Mouse (Mus musculus) left cerebral cortex, adult 2 months (tissue): Measurements from ENCODE around the gene Eif2d. TPM values are rescaled to one million over a fixed set of nuclear protein-coding genes. Genes with fewer than 3 reads are reported as not detected.

Source experiments
- DNase-seq, 2 experiments: peaks; one replicate each; pipeline ENCODE4 v3.0.0; 2021 to 2022; ENCODE audit warnings: low spot score in 2 of 2, mixed read lengths in 1 of 2; ENCODE audit errors: extremely low spot score in 1 of 2
- H3K27ac ChIP-seq: fragments of 200-600 bp; 2 replicates; pipeline ENCODE4 v1.8.1; 2022
- H3K4me3 ChIP-seq: fragments of 200-600 bp; 2 replicates; pipeline ENCODE4 v1.8.1; 2022
- CTCF ChIP-seq: fragments of 200-600 bp; IDR thresholded peaks from 2 replicates; pipeline ENCODE4 v1.8.1; 2022; ENCODE audit warnings: antibody characterized with exemption, mild to moderate bottlenecking, moderate library complexity
- intact Hi-C: fragments of 180-260 bp; cut with DNase I; formaldehyde crosslinking; loops from one replicate; pipeline ENCODE4 v1.15.1; 2025
- total RNA-seq, 2 experiments: library from RNA; stranded (reverse); gene quantifications; 2 replicates each; pipeline ENCODE4 v1.2.3; 2021

Eif2d gene
- total RNA-seq, 2 experiments from 2014 or later = 38.2 to 42.1 TPM

GRCm38 (mm10) chr1:131175819-131176218 is 22.8 kb downstream of the Eif2d start:
- TF ChIP-seq CTCF = no peak
- no peak for DNase-seq
- Histone ChIP-seq H3K4me3 (no peak overlapping the region), H3K27ac (no peak overlapping the region)
- intact Hi-C loops = no loop called here

- no peak overlapping the region for H3K4me3 ChIP-seq
- H3K27ac ChIP-seq = no peak overlapping the region
- no peak for TF ChIP-seq CTCF
- intact Hi-C loops = no loop called here
- DNase-seq = no peak
Observed at GRCm38 (mm10) chr1:131177249-131177648, 24.3 kb downstream of the Eif2d start.

GRCm38 (mm10) chr1:131178083-131178482 is 25.1 kb downstream of the Eif2d start:
- intact Hi-C loops = no loop called here
- Histone ChIP-seq H3K4me3 (no peak overlapping the region), H3K27ac (no peak overlapping the region)
- no peak for DNase-seq
- no peak for TF ChIP-seq CTCF

GRCm38 (mm10) chr1:131180386-131180785 is 27.4 kb downstream of the Eif2d start:
- intact Hi-C loops = loop anchor here (5.0 kb wide), 1 partner anchor 82 kb away; no protein-coding TSS in a partner anchor

GRCm38 (mm10) chr1:131181642-131182527 is 28.9 kb downstream of the Eif2d start:
- peak; percentile 92 for TF ChIP-seq CTCF
- DNase-seq = peak; percentile 71 to 75
- Histone ChIP-seq H3K4me3 (no peak overlapping the region), H3K27ac (no peak overlapping the region)
- intact Hi-C loops = loop anchor here (1.0 to 5.0 kb wide), 2 partner anchors 64 to 80 kb away; no protein-coding TSS in a partner anchor

More at GRCm38 (mm10) chr1:131180386-131180785, 27.4 kb downstream of the Eif2d start:
- no peak overlapping the region for H3K27ac ChIP-seq
- H3K4me3 ChIP-seq = no peak overlapping the region
- no peak for DNase-seq
- TF ChIP-seq CTCF = no peak

GRCm38 (mm10) chr1:131183201-131183600 is 30.2 kb downstream of the Eif2d start:
- Histone ChIP-seq H3K27ac (no peak overlapping the region), H3K4me3 (no peak overlapping the region)
- DNase-seq = no peak
- intact Hi-C loops = loop anchor here (5.0 kb wide), 1 partner anchor 79 kb away; no protein-coding TSS in a partner anchor
- TF ChIP-seq CTCF = no peak

- Histone ChIP-seq H3K27ac (peak overlapping the region; percentile 44), H3K4me3 (no peak overlapping the region)
- intact Hi-C loops = loop anchor here (5.0 kb wide), 1 partner anchor 78 kb away; no protein-coding TSS in a partner anchor
- no peak for DNase-seq
- TF ChIP-seq CTCF = no peak
Observed at GRCm38 (mm10) chr1:131184253-131184955, 31.4 kb downstream of the Eif2d start.

GRCm38 (mm10) chr1:131184956-131185660 is 32.1 kb downstream of the Eif2d start:
- DNase-seq = no peak
- intact Hi-C loops = loop anchor here (5.0 kb wide), 1 partner anchor 77 kb away; no protein-coding TSS in a partner anchor

GRCm38 (mm10) chr1:131185821-131186506 is 33.0 kb downstream of the Eif2d start:
- peak; percentile 42 to 44 for DNase-seq
- H3K4me3 ChIP-seq = no peak overlapping the region
- no peak for TF ChIP-seq CTCF
- intact Hi-C loops = no loop called here
- H3K27ac ChIP-seq = peak overlapping the region; percentile 42

More at GRCm38 (mm10) chr1:131184956-131185660, 32.1 kb downstream of the Eif2d start:
- Histone ChIP-seq H3K4me3 (no peak overlapping the region), H3K27ac (peak overlapping the region; percentile 44)
- no peak for TF ChIP-seq CTCF

GRCm38 (mm10) chr1:131186995-131187394 is 34.0 kb downstream of the Eif2d start:
- H3K27ac ChIP-seq = peak overlapping the region; percentile 44; the same call in 1 of the 2 replicates
- TF ChIP-seq CTCF = no peak
- intact Hi-C loops = no loop called here
- no peak overlapping the region for H3K4me3 ChIP-seq
- no peak for DNase-seq

GRCm38 (mm10) chr1:131187856-131188255 is 34.9 kb downstream of the Eif2d start:
- no peak overlapping the region for H3K4me3 ChIP-seq
- no peak for DNase-seq
- TF ChIP-seq CTCF = no peak
- intact Hi-C loops = no loop called here
- H3K27ac ChIP-seq = no peak overlapping the region
